Mouse (Mus musculus): ENCODE data around the gene Etl4.

- no peak for TF ChIP-seq POLR2A (IDR thresholded peaks at IDR 0.05; ENCODE audit: low read depth, low read length)
- no peak for TF ChIP-seq CTCF (IDR thresholded peaks at IDR 0.05; ENCODE audit: extremely low read depth, insufficient read length, insufficient replicate concordance, low read depth, low read length)
Measured at GRCm38 (mm10) chr2:20747723-20748122, 838.1 kb downstream of the Etl4 start.

Measured in small intestine, adult 2 months (tissue).